Mouse (Mus musculus) midbrain, embryonic 10.5 days (tissue): ENCODE measurements at regions not wholly inside any gene's neighbourhood (a gene's known extent, or its start where the extent isn't known, plus 50 kb on each side); places are given as distances from the start of the nearest gene placed in this dataset.
A peak's percentile ranks its signal among the peaks of the same experiment; 100 is the strongest.
"Not testable (repeated sequence)": the region's sequence is repeated elsewhere in the genome, so short reads cannot be mapped to it uniquely, and the experiment has no call there.

Source experiments
- DNase-seq: peaks from one replicate; pipeline ENCODE4 v3.0.0-alpha.2; 2017; ENCODE audit warnings: low spot score
- H3K27ac ChIP-seq: fragments of 300-500 bp; sonication (generic); replicated peaks from 2 replicates; pipeline ENCODE4 v1.5.1; 2016; ENCODE audit warnings: mild to moderate bottlenecking
- H3K27me3 ChIP-seq: fragments of 300-500 bp; sonication (generic); 2 replicates; pipeline ENCODE4 v1.6.1; 2016; ENCODE audit warnings: low read depth, mild to moderate bottlenecking; ENCODE audit not compliant: poor library complexity, severe bottlenecking
- H3K36me3 ChIP-seq: fragments of 300-500 bp; sonication (generic); 2 replicates; pipeline ENCODE4 v1.6.1; 2016; ENCODE audit warnings: mild to moderate bottlenecking, moderate library complexity
- H3K4me1 ChIP-seq: fragments of 300-500 bp; sonication (generic); 2 replicates; pipeline ENCODE4 v1.6.1; 2016
- H3K4me3 ChIP-seq: fragments of 300-500 bp; sonication (generic); 2 replicates; pipeline ENCODE4 v1.5.1; 2016; ENCODE audit warnings: mild to moderate bottlenecking, moderate library complexity
- H3K9me3 ChIP-seq: fragments of 300-500 bp; sonication (generic); replicated peaks from 2 replicates; pipeline ENCODE4 v1.6.1; 2016; ENCODE audit warnings: mild to moderate bottlenecking
- WGBS: fragments of 180-500 bp; shearing (Covaris S2); methylation state at CpG from one replicate; pipeline ENCODE4 v1.1.7; 2016; 5-methylcytosine and 5-hydroxymethylcytosine counted together

DNA sequence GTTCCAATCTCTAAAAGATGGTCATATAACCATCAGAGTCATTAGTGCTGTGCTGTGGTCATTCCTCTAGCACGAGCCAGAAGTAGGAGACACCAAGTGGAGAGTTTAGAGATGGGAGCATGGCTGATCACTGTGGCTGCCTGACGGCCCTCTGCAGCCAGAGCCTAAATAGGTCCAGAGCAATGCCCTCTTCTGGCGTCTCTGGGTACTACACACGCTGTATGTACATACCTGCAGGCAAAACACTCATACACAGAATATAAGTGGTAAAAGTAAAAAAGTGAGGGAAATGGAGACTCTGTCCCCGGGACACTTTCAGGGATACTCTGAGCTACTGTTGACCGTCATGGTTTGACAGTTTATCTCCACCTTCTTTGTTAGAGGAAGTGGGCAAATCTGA lies 91.4 kb downstream of the Gm21738 start:
- H3K4me1 ChIP-seq = no peaks in the 10 kb centered on the region
- peaks cover 85% of the 10 kb centered on the region for H3K9me3 ChIP-seq
- WGBS = 86% methylated on average over 6 of the region's 6 CpGs
- no peak overlapping the region for H3K27ac ChIP-seq
- H3K4me3 ChIP-seq = no peak overlapping the region
- no peaks in the 10 kb centered on the region for H3K27me3 ChIP-seq
- H3K36me3 ChIP-seq = no peaks in the 10 kb centered on the region
- no peak for DNase-seq

DNA sequence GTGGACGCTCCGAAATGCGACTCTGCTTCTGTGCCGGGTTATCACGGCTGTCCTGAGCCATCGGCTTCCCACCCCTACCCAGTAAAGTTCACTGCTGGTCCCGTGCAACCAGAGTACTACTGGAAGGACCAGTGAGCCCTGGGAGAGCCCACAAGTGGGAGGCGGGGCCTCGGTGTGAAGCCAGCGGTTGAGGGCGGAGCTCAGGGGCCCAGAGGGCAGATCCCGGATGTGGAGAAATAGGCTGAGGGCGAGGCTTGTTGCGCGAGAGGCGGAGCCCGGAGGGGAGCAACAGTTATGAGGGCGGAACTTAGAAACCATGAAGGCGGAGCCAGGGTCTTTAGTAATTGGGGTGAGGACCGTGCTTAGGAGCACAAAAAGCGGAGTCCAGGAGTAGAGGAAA lies 107.1 kb downstream of the Gm21738 start:
- H3K36me3 ChIP-seq = no peaks in the 10 kb centered on the region
- no peak overlapping the region for H3K4me3 ChIP-seq
- no peak overlapping the region for H3K27ac ChIP-seq
- no peaks in the 10 kb centered on the region for H3K4me1 ChIP-seq
- H3K27me3 ChIP-seq = no peaks in the 10 kb centered on the region
- H3K9me3 ChIP-seq = peaks cover 47% of the 10 kb centered on the region
- 69% methylated on average over 21 of the region's 21 CpGs for WGBS
- DNase-seq = no peak

DNA sequence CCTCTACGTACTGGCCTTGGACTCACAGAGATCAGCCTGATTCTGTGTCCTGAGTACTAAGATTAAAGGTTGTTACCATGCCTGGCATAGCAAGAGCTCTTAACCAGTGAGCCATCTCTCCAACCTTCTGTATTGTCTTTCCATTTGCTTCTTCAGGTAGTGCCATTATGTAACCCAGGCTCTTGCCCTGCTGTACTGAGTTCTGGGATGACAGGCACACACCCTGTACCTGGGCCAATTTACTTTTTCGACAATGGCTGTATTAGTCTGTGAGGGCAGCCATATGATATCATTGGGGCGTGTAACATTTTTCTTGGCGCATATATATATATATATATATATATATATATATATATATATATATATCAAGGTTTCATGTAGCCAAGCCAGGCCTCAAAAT lies 115.9 kb downstream of the Gm21738 start:
- not testable (repeated sequence) for H3K27me3 ChIP-seq, H3K4me1 ChIP-seq, DNase-seq, H3K36me3 ChIP-seq, H3K4me3 ChIP-seq, H3K27ac ChIP-seq
- H3K9me3 ChIP-seq = peaks cover 24% of the 10 kb centered on the region
- 49% methylated on average over 4 of the region's 4 CpGs for WGBS

DNA sequence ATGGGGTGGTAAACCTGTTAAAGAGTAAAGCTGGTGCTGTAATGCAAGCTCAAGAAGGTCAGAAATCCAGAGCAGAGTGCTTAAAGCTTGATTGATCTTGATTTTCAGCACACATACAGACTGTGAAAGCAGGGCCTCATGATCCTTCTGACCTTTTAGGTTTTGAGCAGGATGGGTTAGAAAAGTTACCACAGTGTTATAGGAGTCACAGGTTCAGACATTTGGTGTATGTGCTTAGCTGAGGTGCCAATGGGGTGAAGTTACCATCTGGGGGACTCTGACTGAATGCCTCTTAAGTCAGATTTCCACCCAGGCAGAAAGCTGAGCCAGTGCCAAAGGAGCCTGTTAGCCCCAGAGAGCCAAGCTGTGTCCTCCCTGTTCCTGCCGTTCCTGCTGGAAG lies 139.6 kb downstream of the Gm21738 start:
- H3K36me3 ChIP-seq = no peaks in the 10 kb centered on the region
- no peaks in the 10 kb centered on the region for H3K4me1 ChIP-seq
- 90% methylated on average over 1 of the region's 1 CpGs for WGBS
- H3K9me3 ChIP-seq = peaks cover 69% of the 10 kb centered on the region
- no peak overlapping the region for H3K4me3 ChIP-seq
- no peak for DNase-seq
- H3K27ac ChIP-seq = no peak overlapping the region
- H3K27me3 ChIP-seq = no peaks in the 10 kb centered on the region

DNA sequence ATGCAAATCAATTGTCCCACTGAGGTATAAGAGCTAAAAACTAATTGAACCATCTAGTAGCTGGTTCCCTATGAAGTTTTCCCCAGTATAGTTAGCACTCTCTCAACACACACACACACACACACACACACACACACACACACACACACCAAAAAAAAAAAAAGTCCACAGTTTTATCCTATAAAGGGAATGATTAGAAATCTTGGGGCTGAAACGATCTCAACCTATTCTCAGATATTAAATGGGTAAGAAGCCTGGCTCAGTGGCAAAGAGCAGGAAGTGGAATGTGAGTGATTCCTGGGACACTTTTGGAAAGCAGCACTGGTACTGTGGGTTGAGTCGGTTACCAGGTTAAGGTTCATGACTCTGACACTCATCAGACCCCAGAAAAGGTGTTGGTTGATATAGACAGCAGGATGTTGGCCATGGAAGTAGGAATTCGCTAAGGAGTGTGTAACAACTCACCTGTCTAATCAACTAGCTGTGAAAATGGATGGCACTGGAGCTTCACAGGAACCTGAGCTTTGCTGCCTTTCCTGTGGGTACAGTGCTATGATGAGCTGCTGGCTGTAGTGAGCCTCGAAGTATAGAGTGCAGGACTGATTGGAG lies 140.8 kb downstream of the Gm21738 start:
- no peak overlapping the region for H3K27ac ChIP-seq
- no peaks in the 10 kb centered on the region for H3K36me3 ChIP-seq
- DNase-seq = peak; percentile 93
- peaks cover 73% of the 10 kb centered on the region for H3K9me3 ChIP-seq
- H3K4me3 ChIP-seq = no peak overlapping the region
- WGBS = 69% methylated on average over 4 of the region's 4 CpGs
- H3K4me1 ChIP-seq = no peaks in the 10 kb centered on the region
- H3K27me3 ChIP-seq = no peaks in the 10 kb centered on the region
